Mouse (Mus musculus): Measurements from ENCODE around the gene Zfp444.
"Not testable (repeated sequence)": the region's sequence is repeated elsewhere in the genome, so short reads cannot be mapped to it uniquely, and the experiment has no call there.

Gene Zfp444

GRCm38 (mm10) chr7:6162172-6162571 lies 9.9 kb upstream of the Zfp444 start:
- no peak for DNase-seq

GRCm38 (mm10) chr7:6164671-6165070 lies 7.4 kb upstream of the Zfp444 start:
- no peak for DNase-seq

- DNase-seq = no peak
These were observed 2.6 kb upstream of the Zfp444 start for GRCm38 (mm10) chr7:6169403-6169802.

- DNase-seq = no peak
These were observed 1.6 kb upstream of the Zfp444 start for GRCm38 (mm10) chr7:6170391-6170790.

GRCm38 (mm10) chr7:6170871-6171270 lies 1.2 kb upstream of the Zfp444 start:
- DNase-seq = no peak

GRCm38 (mm10) chr7:6171444-6172005 lies 501 bp upstream of the Zfp444 start:
- DNase-seq = peak; percentile 67

GRCm38 (mm10) chr7:6172674-6173244 lies 733 bp downstream of the Zfp444 start:
- no peak for DNase-seq

- no peak for DNase-seq
These were observed 1.8 kb downstream of the Zfp444 start for GRCm38 (mm10) chr7:6173872-6174271.

- not testable (repeated sequence) for DNase-seq
These were observed 2.5 kb downstream of the Zfp444 start for GRCm38 (mm10) chr7:6174365-6174987.

- peak; percentile 63 for DNase-seq
These were observed 7.0 kb downstream of the Zfp444 start for GRCm38 (mm10) chr7:6179013-6179412.

GRCm38 (mm10) chr7:6182882-6183281 lies 10.9 kb downstream of the Zfp444 start:
- DNase-seq = no peak

GRCm38 (mm10) chr7:6183802-6184201 lies 11.8 kb downstream of the Zfp444 start:
- DNase-seq = peak; percentile 69

- DNase-seq = peak; percentile 62
These were observed 12.5 kb downstream of the Zfp444 start for GRCm38 (mm10) chr7:6184521-6184920.

GRCm38 (mm10) chr7:6185391-6185790 lies 13.4 kb downstream of the Zfp444 start:
- no peak for DNase-seq

GRCm38 (mm10) chr7:6186176-6186575 lies 14.2 kb downstream of the Zfp444 start:
- no peak for DNase-seq

GRCm38 (mm10) chr7:6186756-6187155 lies 14.7 kb downstream of the Zfp444 start:
- no peak for DNase-seq

GRCm38 (mm10) chr7:6189542-6189941 lies 17.5 kb downstream of the Zfp444 start:
- DNase-seq = peak; percentile 45

- DNase-seq = peak; percentile 78
These were observed 19.4 kb downstream of the Zfp444 start for GRCm38 (mm10) chr7:6191376-6191775.

GRCm38 (mm10) chr7:6194129-6194528 lies 22.1 kb downstream of the Zfp444 start:
- DNase-seq = peak; percentile 65

- no peak for DNase-seq
These were observed 23.8 kb downstream of the Zfp444 start for GRCm38 (mm10) chr7:6195777-6196176.

GRCm38 (mm10) chr7:6196790-6197189 lies 24.8 kb downstream of the Zfp444 start, which contains the start of gene Galp:
Galp (plus strand) TSS chr7:6197090.
- no peak for DNase-seq

GRCm38 (mm10) chr7:6204200-6204599 lies 32.2 kb downstream of the Zfp444 start:
- no peak for DNase-seq

GRCm38 (mm10) chr7:6213144-6213543 lies 41.1 kb downstream of the Zfp444 start:
- DNase-seq = peak; percentile 30

- DNase-seq = not testable (repeated sequence)
These were observed 42.7 kb downstream of the Zfp444 start for GRCm38 (mm10) chr7:6214691-6215090.

All from cerebellum, adult 8-10 months (tissue).